Mouse (Mus musculus) forebrain, postnatal 0 days (tissue): ENCODE data around the gene Hck. TPM values are rescaled to one million over a fixed set of nuclear protein-coding genes. Genes with fewer than 3 reads are reported as not detected.

Source experiments
- ATAC-seq: fragments of 200-750 bp; cut with Nextera tagmentation; 2 replicates; pipeline ENCODE4 v1.8.0; 2017; ENCODE audit warnings: mild to moderate bottlenecking, moderate library complexity
- DNase-seq: peaks from one replicate; pipeline ENCODE4 v3.0.0-alpha.2; 2015
- H3K27ac ChIP-seq: fragments of 300-500 bp; sonication (generic); 2 replicates; pipeline ENCODE4 v1.5.1; 2014; ENCODE audit warnings: low read depth, mild to moderate bottlenecking, antibody characterized with exemption, low read length, moderate library complexity, mixed read lengths
- H3K27me3 ChIP-seq: fragments of 300-500 bp; sonication (generic); 2 replicates; pipeline ENCODE4 v1.6.1; 2014; ENCODE audit warnings: mild to moderate bottlenecking, low read length, mixed read lengths; ENCODE audit not compliant: insufficient read depth
- H3K36me3 ChIP-seq: fragments of 300-500 bp; sonication (generic); 2 replicates; pipeline ENCODE4 v1.6.1; 2014; ENCODE audit warnings: mild to moderate bottlenecking, moderate library complexity; ENCODE audit not compliant: insufficient read depth
- H3K4me1 ChIP-seq: fragments of 300-500 bp; sonication (generic); 2 replicates; pipeline ENCODE4 v1.6.1; 2014; ENCODE audit warnings: antibody characterized with exemption; ENCODE audit not compliant: insufficient read depth
- H3K4me2 ChIP-seq: fragments of 300-500 bp; sonication (generic); 2 replicates; pipeline ENCODE4 v1.6.1; 2014; ENCODE audit warnings: low read depth, mild to moderate bottlenecking, moderate library complexity
- H3K4me3 ChIP-seq: fragments of 300-500 bp; sonication (generic); 2 replicates; pipeline ENCODE4 v1.5.1; 2014; ENCODE audit warnings: low read depth, low read length, mixed read lengths
- H3K9ac ChIP-seq: fragments of 300-500 bp; sonication (generic); 2 replicates; pipeline ENCODE4 v1.6.1; 2014; ENCODE audit warnings: mild to moderate bottlenecking
- H3K9me3 ChIP-seq: fragments of 300-500 bp; sonication (generic); 2 replicates; pipeline ENCODE4 v1.6.1; 2016; ENCODE audit warnings: low read length
- CTCF ChIP-seq: sonication (generic); IDR thresholded peaks from 2 replicates; pipeline ENCODE4 v1.5.1; 2016; ENCODE audit warnings: antibody characterized with exemption, control low read depth, low read depth
- WGBS: fragments of 180-500 bp; shearing (Covaris S2); extraction: QIAGEN DNeasy Blood & Tissue Kit; methylation state at CpG from one replicate; pipeline ENCODE4 v1.1.7; 2014; 5-methylcytosine and 5-hydroxymethylcytosine counted together
- polyA plus RNA-seq: library from polyadenylated mRNA; unstranded; fragments of >200 nt; fragmentation: Nextera tagmentation; extraction: Ambion mirVana; gene quantifications from 2 replicates; pipeline ENCODE4 v1.2.1, GENCODE M21; 2015
- total RNA-seq: library from RNA; depleted of rRNA; stranded (reverse); fragments of >200 nt; gene quantifications from 2 replicates; pipeline ENCODE4 v1.2.3, GENCODE M21; 2014

The Hck gene
- total and polyA plus RNA-seq, 2 experiments from 2014 or later = 3.1 to 3.5 TPM

DNA sequence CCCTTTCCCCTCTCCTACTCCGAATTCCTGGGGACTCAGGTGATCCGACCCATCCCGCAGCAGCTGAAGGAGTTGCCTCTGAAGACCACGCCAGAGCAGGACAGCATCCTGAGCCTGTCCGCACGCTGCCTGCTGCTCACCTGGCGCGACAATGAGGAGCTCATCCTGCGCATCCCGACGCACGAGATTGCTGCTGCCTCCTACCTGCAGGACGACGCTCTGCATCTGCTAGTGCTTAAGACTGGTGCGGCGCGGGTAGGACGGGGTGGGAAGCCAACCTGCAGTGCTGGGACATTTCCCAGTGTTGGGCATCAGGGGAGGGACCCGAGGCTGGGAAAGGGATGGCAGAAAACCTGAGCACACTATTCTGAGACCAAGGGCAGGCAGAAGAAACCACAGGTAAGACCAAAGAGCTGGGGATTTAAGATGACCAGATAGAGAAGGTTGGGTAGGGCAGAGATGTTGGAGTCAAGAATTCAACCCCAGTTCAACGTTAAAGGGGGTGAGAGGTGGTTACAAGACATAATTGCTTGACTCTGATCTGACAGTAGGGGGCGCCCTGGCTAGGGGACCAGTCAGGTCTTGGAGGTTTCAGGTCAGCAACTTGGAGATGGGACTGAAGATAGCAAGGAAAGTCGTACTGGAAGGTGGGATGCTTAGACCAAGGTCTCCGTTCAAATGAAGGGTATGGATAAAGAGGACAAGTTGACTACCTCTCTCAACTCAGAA lies 37.3 kb upstream of the Hck start:
- no peak overlapping the region for H3K27ac ChIP-seq
- H3K4me2 ChIP-seq = no peak overlapping the region
- DNase-seq = peak; percentile 42
- WGBS = 6% methylated on average over 23 of the region's 23 CpGs
- no peaks in the 10 kb centered on the region for H3K9me3 ChIP-seq
- H3K9ac ChIP-seq = no peak overlapping the region
- ATAC-seq = 0 out of 2 replicates have a peak, but pooled peaks have one; percentile 40
- TF ChIP-seq CTCF = peak; percentile 63
- no peaks in the 10 kb centered on the region for H3K36me3 ChIP-seq
- H3K4me1 ChIP-seq = no peaks in the 10 kb centered on the region
- H3K4me3 ChIP-seq = no peak overlapping the region
- H3K27me3 ChIP-seq = peaks cover 21% of the 10 kb centered on the region

DNA sequence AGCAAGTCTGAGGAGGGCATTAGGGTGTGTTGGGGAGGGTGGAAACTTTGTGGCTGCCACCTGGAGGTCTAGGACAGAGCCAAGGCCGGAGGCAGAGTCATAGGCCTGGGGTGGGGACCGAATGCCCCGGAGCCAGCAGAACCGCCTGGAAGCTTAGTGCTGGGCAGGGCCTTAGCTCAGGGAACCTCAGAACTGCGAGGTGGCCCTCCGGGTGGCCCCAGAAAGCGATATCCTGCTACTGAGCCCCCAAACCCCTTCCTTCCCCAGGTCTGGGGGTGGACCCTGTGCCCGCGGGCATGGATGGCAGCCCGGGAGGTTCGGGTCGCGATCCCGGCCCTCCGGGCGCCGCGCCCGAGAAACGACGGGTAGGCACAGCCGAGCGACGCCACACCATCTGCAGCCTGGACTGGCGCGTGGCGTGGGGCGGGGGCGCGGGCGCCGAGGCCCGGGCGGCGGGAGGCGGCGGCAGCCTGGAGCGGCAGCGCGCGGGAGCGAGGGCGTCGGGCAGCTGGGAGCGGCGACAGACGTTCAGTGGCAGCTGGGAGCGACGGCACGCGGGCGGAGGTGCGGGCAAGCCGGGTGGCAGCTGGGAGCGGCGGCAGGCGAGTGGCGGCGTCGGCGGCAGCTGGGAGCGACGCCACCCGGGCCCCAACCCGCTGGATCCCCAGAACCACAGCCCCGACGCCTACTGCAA lies 36.6 kb upstream of the Hck start:
- H3K36me3 ChIP-seq = no peaks in the 10 kb centered on the region
- no peak overlapping the region for H3K27ac ChIP-seq
- H3K4me1 ChIP-seq = no peaks in the 10 kb centered on the region
- H3K9ac ChIP-seq = 0 out of 2 replicates have a peak overlapping the region, but pooled peaks have one; percentile 14
- DNase-seq (peak; percentile 64), ATAC-seq (peak; percentile 76)
- H3K27me3 ChIP-seq = peaks cover 21% of the 10 kb centered on the region
- 3% methylated on average over 60 of the region's 67 CpGs for WGBS
- H3K4me3 ChIP-seq = peak overlapping the region; percentile 32
- H3K9me3 ChIP-seq = no peaks in the 10 kb centered on the region
- TF ChIP-seq CTCF = no peak
- H3K4me2 ChIP-seq = peak overlapping the region; percentile 53

DNA sequence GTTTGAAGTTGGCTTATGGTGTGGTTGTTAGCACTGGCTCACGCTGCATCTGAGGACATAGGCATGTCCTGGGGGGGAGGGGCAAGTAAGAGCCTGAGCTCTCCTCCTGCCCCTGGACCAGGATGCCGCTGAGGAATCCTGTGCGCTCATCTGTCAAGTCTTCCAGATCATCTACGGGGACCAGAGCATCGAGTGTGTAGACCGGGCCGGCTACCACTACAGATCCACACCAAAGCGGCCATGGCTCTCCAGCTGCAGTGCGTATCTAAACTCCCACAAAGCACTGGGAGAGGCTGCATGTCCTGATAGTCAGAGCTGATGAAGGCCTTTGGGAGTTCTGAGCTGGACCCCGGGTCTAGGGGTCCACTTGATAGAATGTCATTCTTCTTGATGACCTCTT lies 33.6 kb upstream of the Hck start:
- no peak overlapping the region for H3K9ac ChIP-seq
- H3K4me3 ChIP-seq = no peak overlapping the region
- no peaks in the 10 kb centered on the region for H3K9me3 ChIP-seq
- 91% methylated on average over 10 of the region's 10 CpGs for WGBS
- no peak for DNase-seq
- no peaks in the 10 kb centered on the region for H3K36me3 ChIP-seq
- H3K4me1 ChIP-seq = no peaks in the 10 kb centered on the region
- H3K4me2 ChIP-seq = no peak overlapping the region
- no peak overlapping the region for H3K27ac ChIP-seq
- no peak for ATAC-seq
- no peak for TF ChIP-seq CTCF
- peaks cover 21% of the 10 kb centered on the region for H3K27me3 ChIP-seq

DNA sequence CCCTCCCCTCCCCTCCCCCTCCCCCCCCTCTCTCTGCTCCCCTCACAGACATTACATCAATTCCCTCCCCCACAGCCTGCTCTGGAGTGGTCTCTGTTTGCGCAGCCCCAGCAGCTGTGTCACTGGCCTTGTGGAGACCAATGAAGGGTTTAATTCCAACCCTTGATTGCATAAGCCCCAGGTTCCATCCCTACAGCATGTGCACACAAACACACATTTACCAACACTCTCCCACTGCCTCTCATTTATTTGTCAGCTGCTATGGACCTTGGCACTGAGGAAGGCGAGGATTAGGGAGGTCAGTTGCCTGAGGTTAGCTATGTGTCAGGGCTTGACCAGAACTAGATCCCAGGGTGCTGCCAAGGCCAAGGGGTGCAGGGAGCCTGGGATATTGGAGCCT lies 32.3 kb upstream of the Hck start:
- Histone ChIP-seq H3K27ac (no peak overlapping the region), H3K4me2 (no peak overlapping the region), H3K4me1 (no peaks in the 10 kb centered on the region), H3K4me3 (no peak overlapping the region), H3K9me3 (no peaks in the 10 kb centered on the region), H3K36me3 (no peaks in the 10 kb centered on the region), H3K9ac (no peak overlapping the region), H3K27me3 (peaks cover 16% of the 10 kb centered on the region)
- WGBS = 57% methylated on average over 2 of the region's 2 CpGs
- no peak for DNase-seq
- no peak for ATAC-seq
- TF ChIP-seq CTCF = no peak

DNA sequence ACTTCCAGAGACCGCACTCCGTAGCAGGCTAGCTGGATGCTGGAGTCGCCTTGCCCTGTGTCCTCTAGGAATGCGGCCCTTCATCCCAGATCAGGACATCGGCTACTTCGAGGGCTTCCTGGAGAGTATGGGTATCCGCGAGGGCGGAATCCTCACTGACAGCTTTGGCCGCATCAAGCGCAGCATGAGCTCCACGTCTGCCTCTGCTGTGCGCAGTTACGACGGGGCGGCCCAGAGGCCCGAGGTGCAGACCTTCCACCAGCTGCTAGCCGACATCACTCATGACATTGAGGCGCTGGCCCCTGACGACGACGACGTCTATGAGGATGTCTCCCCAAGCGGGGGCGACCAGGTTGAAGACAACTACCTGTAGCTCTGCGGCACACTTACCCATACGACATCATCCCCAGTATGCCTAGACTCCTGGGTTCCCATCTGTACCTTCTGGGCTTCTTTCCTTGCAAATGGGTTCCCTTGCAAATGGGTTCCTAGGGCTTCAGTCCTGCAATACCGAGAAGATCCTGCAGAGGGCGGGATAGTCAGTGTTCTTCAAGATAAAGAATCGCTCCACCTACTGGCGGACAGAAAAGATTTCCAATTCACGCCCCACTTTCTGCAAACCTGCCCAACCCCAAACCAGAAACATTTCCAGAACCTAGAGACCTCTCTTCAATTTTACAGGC lies 27.3 kb upstream of the Hck start:
- H3K9ac ChIP-seq = no peak overlapping the region
- TF ChIP-seq CTCF = peak; percentile 95
- WGBS = 37% methylated on average over 32 of the region's 32 CpGs
- H3K9me3 ChIP-seq = no peaks in the 10 kb centered on the region
- no peaks in the 10 kb centered on the region for H3K4me1 ChIP-seq
- no peak for ATAC-seq
- H3K27ac ChIP-seq = no peak overlapping the region
- DNase-seq = peak; percentile 91
- H3K4me2 ChIP-seq = no peak overlapping the region
- H3K27me3 ChIP-seq = 0 out of 2 replicates have a peak, but pooled peaks cover 4% of the 10 kb centered on the region
- H3K36me3 ChIP-seq = no peaks in the 10 kb centered on the region
- H3K4me3 ChIP-seq = no peak overlapping the region

DNA sequence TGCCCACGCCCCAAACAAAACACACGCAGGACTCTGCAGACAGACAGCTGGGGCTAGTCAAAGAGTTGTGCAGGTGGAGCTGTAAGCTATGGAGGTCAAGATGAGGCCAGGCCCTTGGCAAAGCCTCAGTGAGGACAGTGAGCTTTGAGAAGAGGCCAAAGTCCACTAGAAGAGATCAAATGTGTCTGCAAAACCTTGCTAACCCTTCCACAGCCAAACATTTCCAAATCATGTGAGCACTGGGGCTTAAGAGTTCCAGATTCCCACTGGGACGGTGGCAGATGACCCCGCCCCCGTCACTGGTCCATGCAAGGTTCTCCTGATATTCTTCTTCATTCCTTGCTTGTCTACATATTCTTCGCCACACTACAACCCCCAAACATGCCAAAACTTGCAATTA lies 26.4 kb upstream of the Hck start:
- 0 out of 2 replicates have a peak, but pooled peaks cover 4% of the 10 kb centered on the region for H3K27me3 ChIP-seq
- no peak for DNase-seq
- H3K4me3 ChIP-seq = no peak overlapping the region
- no peaks in the 10 kb centered on the region for H3K9me3 ChIP-seq
- WGBS = 83% methylated on average over 6 of the region's 6 CpGs
- H3K36me3 ChIP-seq = no peaks in the 10 kb centered on the region
- no peak for ATAC-seq
- no peaks in the 10 kb centered on the region for H3K4me1 ChIP-seq
- no peak overlapping the region for H3K27ac ChIP-seq
- no peak overlapping the region for H3K4me2 ChIP-seq
- H3K9ac ChIP-seq = no peak overlapping the region
- TF ChIP-seq CTCF = no peak

DNA sequence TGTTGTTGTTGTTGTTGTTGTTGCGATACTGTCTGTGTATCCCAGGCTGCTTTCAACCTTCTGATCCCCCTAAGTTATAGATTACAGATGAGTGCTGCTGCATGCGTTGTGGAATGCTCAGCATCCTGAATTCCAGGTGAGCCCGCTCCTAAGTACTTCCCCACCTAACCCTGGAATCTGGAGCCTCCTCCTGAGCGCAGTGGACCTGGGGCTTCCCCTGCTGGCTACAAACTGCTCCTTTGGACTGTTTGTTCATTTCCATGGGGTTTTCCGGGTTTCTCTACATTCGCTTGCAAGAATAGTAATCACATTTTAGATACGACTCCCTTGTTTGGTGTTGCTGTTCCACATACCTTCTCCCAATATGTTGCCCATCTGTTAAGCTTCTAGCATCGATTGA lies 25.0 kb upstream of the Hck start:
- 0 out of 2 replicates have a peak, but pooled peaks cover 4% of the 10 kb centered on the region for H3K27me3 ChIP-seq
- TF ChIP-seq CTCF = no peak
- no peak overlapping the region for H3K4me2 ChIP-seq
- no peaks in the 10 kb centered on the region for H3K36me3 ChIP-seq
- 78% methylated on average over 8 of the region's 8 CpGs for WGBS
- H3K4me1 ChIP-seq = no peaks in the 10 kb centered on the region
- no peak overlapping the region for H3K4me3 ChIP-seq
- no peak overlapping the region for H3K9ac ChIP-seq
- no peaks in the 10 kb centered on the region for H3K9me3 ChIP-seq
- no peak for ATAC-seq
- no peak overlapping the region for H3K27ac ChIP-seq
- no peak for DNase-seq
